Mouse (Mus musculus) limb, embryonic 15.5 days (tissue): ENCODE results near the gene Rnf217. TPM values are rescaled to one million over a fixed set of nuclear protein-coding genes. Genes with fewer than 3 reads are reported as not detected.

Experiments used
- ATAC-seq: fragments of 200-750 bp; cut with Nextera tagmentation; 2 replicates; pipeline ENCODE4 v1.8.0; 2017; ENCODE audit warnings: low read depth, moderate TSS enrichment; ENCODE audit not compliant: insufficient number of reproducible peaks, low FRiP score, low TSS enrichment
- H3K27ac ChIP-seq: fragments of 300-500 bp; sonication (generic); 2 replicates; pipeline ENCODE4 v1.5.1; 2015; ENCODE audit warnings: moderate library complexity, mild to moderate bottlenecking, inconsistent platforms
- H3K27me3 ChIP-seq: fragments of 300-500 bp; sonication (generic); 2 replicates; pipeline ENCODE4 v1.6.1; 2015; ENCODE audit warnings: inconsistent platforms
- H3K36me3 ChIP-seq: fragments of 300-500 bp; sonication (generic); 2 replicates; pipeline ENCODE4 v1.6.1; 2015; ENCODE audit warnings: inconsistent platforms
- H3K4me1 ChIP-seq: fragments of 300-500 bp; sonication (generic); 2 replicates; pipeline ENCODE4 v1.6.1; 2015; ENCODE audit warnings: inconsistent platforms
- H3K4me2 ChIP-seq: fragments of 300-500 bp; sonication (generic); 2 replicates; pipeline ENCODE4 v1.6.1; 2015; ENCODE audit warnings: mild to moderate bottlenecking, inconsistent platforms
- H3K4me3 ChIP-seq: fragments of 300-500 bp; sonication (generic); 2 replicates; pipeline ENCODE4 v1.5.1; 2015; ENCODE audit warnings: mild to moderate bottlenecking, inconsistent platforms
- H3K9ac ChIP-seq: fragments of 300-500 bp; sonication (generic); 2 replicates; pipeline ENCODE4 v1.6.1; 2015; ENCODE audit warnings: inconsistent platforms
- H3K9me3 ChIP-seq: fragments of 300-500 bp; sonication (generic); 2 replicates; pipeline ENCODE4 v1.6.1; 2016; ENCODE audit warnings: inconsistent platforms
- WGBS: fragments of 180-500 bp; shearing (Covaris S2); methylation state at CpG from one replicate; pipeline ENCODE4 v1.1.7; 2015; 5-methylcytosine and 5-hydroxymethylcytosine counted together
- polyA plus RNA-seq: library from polyadenylated mRNA; unstranded; fragments of >200 nt; fragmentation: Nextera tagmentation; extraction: Ambion mirVana; gene quantifications from 2 replicates; pipeline ENCODE4 v1.2.1, GENCODE M21; 2015

The Rnf217 gene
- polyA plus RNA-seq = 1.9 and 2.1 TPM in 2 replicates

DNA sequence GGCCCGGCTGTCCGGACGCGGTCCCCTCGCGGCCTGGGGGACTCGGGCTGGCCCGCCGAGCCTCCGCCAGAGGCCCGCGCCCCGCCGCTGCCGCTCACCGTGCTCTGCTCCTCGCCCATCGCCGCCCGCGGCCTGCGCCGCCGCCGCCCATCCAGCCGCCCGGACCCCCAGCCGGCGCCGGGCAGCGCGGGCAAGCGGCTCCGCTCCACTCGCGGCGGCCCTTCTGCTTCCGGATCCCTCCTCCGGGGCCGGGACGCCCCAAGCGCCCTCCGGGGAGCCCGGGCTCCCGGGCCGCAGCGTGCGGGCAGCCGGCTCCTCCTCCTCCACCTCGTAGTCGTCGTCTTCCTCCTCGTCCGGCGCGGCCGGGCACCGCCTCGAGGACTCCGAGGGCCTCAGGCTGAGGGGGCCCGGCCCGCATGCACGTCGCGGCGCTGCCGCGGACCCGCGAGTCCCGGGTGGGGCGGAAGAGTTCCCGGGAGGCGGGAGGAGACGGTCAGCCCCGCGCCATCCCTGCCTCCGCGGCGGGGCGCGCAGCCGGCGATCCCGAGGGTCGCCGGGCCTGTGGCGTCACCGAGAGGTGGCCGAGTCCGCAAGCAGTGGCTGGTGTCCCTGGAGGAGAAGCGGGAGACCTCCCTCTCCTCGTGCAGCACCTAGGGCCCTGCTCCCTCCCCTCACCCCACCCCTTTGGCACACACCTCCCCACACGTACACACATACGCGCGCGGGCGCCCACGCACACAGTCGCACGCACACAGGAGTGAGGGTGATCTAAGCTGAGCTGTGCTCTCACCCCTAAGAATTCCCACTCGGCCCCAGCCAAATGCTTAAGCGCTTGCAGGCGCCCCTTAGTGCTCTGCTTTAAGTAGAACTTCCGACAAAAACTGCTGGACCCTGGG, at the start of gene Rnf217:
Gene Rnf217 (minus strand): TSS at position 119 of the 896 bp plus-strand sequence.
- H3K4me1 ChIP-seq = peaks cover 31% of the 10 kb centered on the region
- H3K36me3 ChIP-seq = no peaks in the 10 kb centered on the region
- peak within 1 kb of the TSS; percentile 97 for H3K9ac ChIP-seq
- H3K4me3 ChIP-seq = peak within 1 kb of the TSS; percentile 84
- ATAC-seq = peak; percentile 83
- peak within 1 kb of the TSS; percentile 88 for H3K27ac ChIP-seq
- H3K4me2 ChIP-seq = peak within 1 kb of the TSS; percentile 79
- WGBS = under 1% methylated on average over 92 of the region's 106 CpGs
- no peaks in the 10 kb centered on the region for H3K9me3 ChIP-seq
- no peaks in the 10 kb centered on the region for H3K27me3 ChIP-seq

DNA sequence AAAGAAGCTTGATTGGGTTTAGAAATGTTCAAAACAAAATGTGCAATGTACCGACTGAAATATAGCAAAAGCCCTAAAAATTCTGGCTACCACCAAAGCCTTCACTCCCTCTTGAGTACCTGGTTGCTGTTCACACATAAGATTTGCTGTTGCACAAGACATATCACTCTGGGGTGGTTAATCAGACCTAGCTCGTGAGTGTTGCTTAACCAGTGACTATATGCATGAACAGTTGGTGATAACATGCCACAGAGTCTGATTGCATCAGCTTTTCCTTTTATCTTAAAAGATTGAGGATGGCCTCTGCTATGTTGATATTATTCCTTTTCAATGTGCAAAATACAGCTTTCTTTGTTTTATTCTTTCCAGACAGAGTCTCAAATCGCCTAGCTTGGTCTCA, 38.3 kb upstream of the Rnf217 start:
- Histone ChIP-seq H3K9me3 (no peaks in the 10 kb centered on the region), H3K36me3 (no peaks in the 10 kb centered on the region), H3K27ac (no peak overlapping the region), H3K27me3 (no peaks in the 10 kb centered on the region), H3K4me2 (no peak overlapping the region), H3K9ac (no peak overlapping the region), H3K4me1 (no peaks in the 10 kb centered on the region), H3K4me3 (no peak overlapping the region)
- ATAC-seq = no peak
- WGBS = 78% methylated on average over 3 of the region's 3 CpGs

- H3K4me3 ChIP-seq = no peak overlapping the region
- WGBS = 51% methylated on average over 1 of the region's 1 CpGs
- ATAC-seq = no peak
- no peak overlapping the region for H3K9ac ChIP-seq
- H3K27ac ChIP-seq = no peak overlapping the region
- H3K36me3 ChIP-seq = no peaks in the 10 kb centered on the region
- H3K4me2 ChIP-seq = no peak overlapping the region
- no peaks in the 10 kb centered on the region for H3K4me1 ChIP-seq
- no peaks in the 10 kb centered on the region for H3K9me3 ChIP-seq
- H3K27me3 ChIP-seq = no peaks in the 10 kb centered on the region
These were observed 37.1 kb upstream of the Rnf217 start for GRCm38 (mm10) chr10:31646083-31646482.

DNA sequence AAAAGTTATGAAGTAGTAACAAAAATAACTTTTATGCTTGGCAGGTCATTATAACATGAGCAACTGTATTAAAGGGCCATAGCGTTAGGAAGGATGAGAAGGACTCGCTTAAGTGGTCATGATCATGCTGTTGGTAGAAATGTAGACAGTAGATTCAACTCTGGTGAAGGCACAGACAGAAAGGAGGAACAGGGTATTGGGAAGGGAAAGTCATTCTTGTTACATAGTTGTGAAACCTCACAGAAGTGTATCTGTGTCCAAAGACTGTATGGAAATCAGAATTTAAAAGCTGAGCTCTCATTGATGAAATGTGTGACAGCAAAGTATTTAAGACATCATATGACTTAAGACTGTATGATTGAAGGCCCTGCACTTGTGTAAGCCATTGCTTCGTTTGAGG, 26.1 kb upstream of the Rnf217 start:
- Histone ChIP-seq H3K4me2 (no peak overlapping the region), H3K9ac (no peak overlapping the region), H3K4me1 (no peaks in the 10 kb centered on the region), H3K36me3 (no peaks in the 10 kb centered on the region), H3K27me3 (no peaks in the 10 kb centered on the region), H3K9me3 (no peaks in the 10 kb centered on the region), H3K27ac (no peak overlapping the region), H3K4me3 (no peak overlapping the region)
- no peak for ATAC-seq
- WGBS = 90% methylated on average over 3 of the region's 3 CpGs

DNA sequence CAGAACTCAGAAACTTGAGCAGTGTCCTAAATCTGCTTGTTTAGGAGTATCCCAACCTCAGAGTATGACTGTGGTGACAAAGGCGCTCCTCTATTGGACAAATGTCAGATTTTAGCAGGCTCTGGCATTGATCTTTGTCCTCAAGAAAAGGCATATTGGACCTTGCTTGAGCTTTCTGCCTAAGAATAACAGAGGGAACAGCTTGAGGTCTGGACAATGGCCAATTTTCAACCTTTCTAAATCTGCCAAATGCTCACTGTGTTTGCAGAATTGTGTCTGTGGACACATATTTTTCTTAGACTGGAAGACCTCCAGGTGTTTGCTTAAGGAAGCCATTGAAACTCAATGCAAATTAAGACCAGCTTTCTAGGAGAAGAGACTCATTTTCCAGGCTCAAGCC, 23.0 kb upstream of the Rnf217 start:
- H3K27ac ChIP-seq = no peak overlapping the region
- no peaks in the 10 kb centered on the region for H3K9me3 ChIP-seq
- 64% methylated on average over 1 of the region's 1 CpGs for WGBS
- no peak overlapping the region for H3K4me2 ChIP-seq
- no peaks in the 10 kb centered on the region for H3K27me3 ChIP-seq
- no peaks in the 10 kb centered on the region for H3K4me1 ChIP-seq
- H3K9ac ChIP-seq = no peak overlapping the region
- no peak overlapping the region for H3K4me3 ChIP-seq
- no peak for ATAC-seq
- H3K36me3 ChIP-seq = no peaks in the 10 kb centered on the region

DNA sequence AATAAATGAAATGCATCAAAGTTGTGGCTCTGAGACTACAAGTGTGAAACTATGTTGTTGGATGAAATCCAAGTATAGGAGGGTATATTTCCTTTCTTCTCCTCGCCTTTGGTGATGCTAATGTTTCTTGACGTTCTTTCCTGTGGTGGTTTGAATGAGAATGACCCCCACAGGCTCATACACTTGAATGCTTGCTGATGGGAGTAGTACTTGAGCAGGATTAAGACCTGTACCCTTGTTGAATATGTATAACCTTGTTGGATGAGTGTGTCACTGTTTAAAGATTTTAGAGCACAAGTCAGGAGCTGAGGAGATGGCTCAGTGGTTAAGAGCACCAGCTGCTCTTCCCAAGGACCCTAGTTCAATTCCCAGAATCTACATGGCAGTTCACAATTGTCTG, 6.4 kb upstream of the Rnf217 start:
- no peaks in the 10 kb centered on the region for H3K9me3 ChIP-seq
- H3K4me1 ChIP-seq = no peaks in the 10 kb centered on the region
- H3K9ac ChIP-seq = no peak overlapping the region
- H3K27ac ChIP-seq = no peak overlapping the region
- H3K36me3 ChIP-seq = no peaks in the 10 kb centered on the region
- no peak for ATAC-seq
- H3K27me3 ChIP-seq = no peaks in the 10 kb centered on the region
- no peak overlapping the region for H3K4me3 ChIP-seq
- WGBS = 39% methylated on average over 2 of the region's 2 CpGs
- no peak overlapping the region for H3K4me2 ChIP-seq

- H3K27me3 ChIP-seq = no peaks in the 10 kb centered on the region
- no peak overlapping the region for H3K9ac ChIP-seq
- H3K27ac ChIP-seq = no peak overlapping the region
- H3K4me2 ChIP-seq = no peak overlapping the region
- WGBS = 90% methylated on average over 1 of the region's 1 CpGs
- H3K4me3 ChIP-seq = no peak overlapping the region
- H3K9me3 ChIP-seq = no peaks in the 10 kb centered on the region
- H3K36me3 ChIP-seq = no peaks in the 10 kb centered on the region
- ATAC-seq = no peak
- 0 out of 2 replicates have a peak, but pooled peaks cover 4% of the 10 kb centered on the region for H3K4me1 ChIP-seq
These were observed 5.1 kb upstream of the Rnf217 start for GRCm38 (mm10) chr10:31614111-31614510.

DNA sequence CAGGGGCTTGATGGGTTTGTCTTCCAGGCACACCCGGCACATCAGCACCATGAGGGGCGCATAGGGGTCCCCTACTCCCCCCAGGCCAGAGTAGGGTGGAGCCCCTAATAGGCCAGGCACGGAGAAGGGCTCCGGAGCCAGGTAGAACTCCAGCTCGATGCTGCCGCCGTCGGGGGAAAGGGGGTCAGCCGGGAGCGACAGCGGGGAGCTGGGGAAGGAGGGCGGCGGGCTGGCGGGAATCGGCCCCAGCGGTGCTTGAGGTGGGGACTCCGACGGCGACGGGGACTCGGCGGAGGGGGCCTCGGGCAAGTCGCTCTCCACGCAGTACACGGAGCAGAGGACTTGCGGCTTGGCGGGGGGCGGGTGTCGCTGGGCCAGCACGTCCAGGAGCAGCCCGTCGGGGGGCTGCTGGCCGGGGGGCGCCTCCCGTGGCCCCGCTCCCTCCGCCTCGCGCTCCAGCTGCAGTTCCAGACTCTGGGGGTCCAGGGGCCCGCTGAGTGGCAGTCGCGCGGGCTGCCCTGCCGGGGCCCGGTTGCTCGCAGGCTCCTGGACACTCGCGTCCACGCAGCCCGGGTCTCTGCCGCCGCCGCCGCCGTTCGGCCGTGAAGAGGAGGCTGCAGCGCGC, 431 bp downstream of the Rnf217 start:
- peak overlapping the region; percentile 88 for H3K27ac ChIP-seq
- ATAC-seq = peak; percentile 61; the same call in 1 of the 2 replicates
- peak overlapping the region; percentile 84 for H3K4me3 ChIP-seq
- H3K27me3 ChIP-seq = no peaks in the 10 kb centered on the region
- no peaks in the 10 kb centered on the region for H3K36me3 ChIP-seq
- peak overlapping the region; percentile 79 for H3K4me2 ChIP-seq
- WGBS = 1% methylated on average over 58 of the region's 60 CpGs
- peaks cover 31% of the 10 kb centered on the region for H3K4me1 ChIP-seq
- H3K9ac ChIP-seq = peak overlapping the region; percentile 97
- no peaks in the 10 kb centered on the region for H3K9me3 ChIP-seq

DNA sequence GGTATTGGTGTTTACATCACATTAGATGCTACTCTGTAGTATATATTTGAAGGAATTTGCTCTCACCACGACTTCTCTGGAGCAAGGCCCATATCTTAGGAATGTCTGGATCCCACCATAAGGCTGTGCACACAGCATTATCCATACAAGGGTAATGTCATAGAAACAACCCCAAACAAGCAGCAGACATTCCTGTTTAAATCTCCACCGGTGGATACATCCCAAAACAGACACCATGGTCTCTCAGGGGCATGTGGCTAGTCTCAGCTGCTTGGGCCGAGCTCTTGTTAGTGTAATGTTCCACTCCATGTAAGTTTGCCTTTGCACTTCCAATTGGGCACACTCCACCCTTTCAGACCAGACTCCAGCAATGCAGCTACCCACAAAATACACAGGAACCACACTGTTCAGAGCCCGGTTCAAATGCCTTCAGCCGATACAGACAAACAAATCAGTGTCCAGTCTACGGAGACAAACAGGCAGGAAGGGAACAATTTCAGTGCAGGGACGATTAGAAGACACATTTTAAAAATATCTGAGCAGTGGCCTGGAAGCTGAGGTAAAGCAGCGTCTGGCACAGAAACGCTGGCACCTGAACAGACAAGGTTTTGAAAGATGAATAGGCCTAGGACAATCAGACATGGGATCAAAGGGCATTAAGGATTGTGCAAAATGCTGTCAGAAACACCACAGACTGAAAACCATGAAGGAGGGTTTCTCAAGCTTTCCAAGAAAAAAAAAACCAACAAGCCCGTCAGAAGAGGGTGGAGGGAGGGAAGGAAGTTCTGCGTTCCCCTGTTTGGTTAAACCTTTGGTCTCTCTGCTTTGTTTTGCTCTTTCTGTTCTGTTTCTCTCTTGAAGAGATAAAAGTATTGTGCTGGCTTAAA, 1.8 kb downstream of the Rnf217 start:
- Histone ChIP-seq H3K36me3 (no peaks in the 10 kb centered on the region), H3K4me2 (peak overlapping the region; percentile 79), H3K4me1 (peaks cover 31% of the 10 kb centered on the region), H3K4me3 (peak overlapping the region; percentile 84), H3K27me3 (no peaks in the 10 kb centered on the region), H3K9me3 (no peaks in the 10 kb centered on the region), H3K9ac (no peak overlapping the region), H3K27ac (no peak overlapping the region)
- WGBS = 17% methylated on average over 11 of the region's 11 CpGs
- no peak for ATAC-seq

- 88% methylated on average over 4 of the region's 4 CpGs for WGBS
These were observed 5.1 kb downstream of the Rnf217 start for GRCm38 (mm10) chr10:31603855-31604254.

DNA sequence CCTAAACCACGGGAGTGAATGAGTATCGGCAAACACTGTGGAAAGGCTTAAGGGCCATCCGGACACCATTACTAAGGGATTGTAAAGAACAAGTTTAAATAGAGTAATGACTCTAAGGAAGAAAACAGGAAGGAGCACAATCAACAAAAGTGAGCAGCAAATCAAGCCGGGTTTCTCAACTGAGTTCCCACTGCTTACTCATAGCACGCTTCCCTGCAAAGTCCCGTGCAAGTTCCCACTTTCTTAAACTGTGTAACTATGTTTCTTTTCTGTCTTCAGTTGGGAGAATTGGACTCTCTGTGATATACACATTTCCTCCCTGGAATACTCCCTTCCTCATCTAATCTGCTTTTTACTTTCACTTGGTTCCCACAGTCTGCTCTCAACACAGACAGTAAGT, 8.9 kb downstream of the Rnf217 start:
- Histone ChIP-seq H3K4me3 (no peak overlapping the region), H3K4me2 (no peak overlapping the region), H3K27me3 (no peaks in the 10 kb centered on the region), H3K9ac (no peak overlapping the region), H3K9me3 (no peaks in the 10 kb centered on the region), H3K36me3 (no peaks in the 10 kb centered on the region), H3K4me1 (no peaks in the 10 kb centered on the region), H3K27ac (no peak overlapping the region)
- 92% methylated on average over 6 of the region's 6 CpGs for WGBS
- ATAC-seq = no peak

More at GRCm38 (mm10) chr10:31603855-31604254, 5.1 kb downstream of the Rnf217 start:
- Histone ChIP-seq H3K27me3 (no peaks in the 10 kb centered on the region), H3K9ac (no peak overlapping the region), H3K36me3 (no peaks in the 10 kb centered on the region), H3K4me3 (no peak overlapping the region), H3K27ac (no peak overlapping the region), H3K9me3 (no peaks in the 10 kb centered on the region), H3K4me2 (no peak overlapping the region), H3K4me1 (peaks cover 27% of the 10 kb centered on the region)
- no peak for ATAC-seq
